Mouse (Mus musculus) midbrain, embryonic 12.5 days (tissue): ENCODE measurements around the gene Tmem81. TPM values are rescaled to one million over a fixed set of nuclear protein-coding genes. Genes with fewer than 3 reads are reported as not detected.
"Not testable (repeated sequence)": the region's sequence is repeated elsewhere in the genome, so short reads cannot be mapped to it uniquely, and the experiment has no call there.

Experiments
- ATAC-seq: fragments of 200-750 bp; cut with Nextera tagmentation; 2 replicates; pipeline ENCODE4 v1.8.0; 2017; ENCODE audit warnings: low read depth, moderate TSS enrichment, moderate library complexity; ENCODE audit not compliant: low FRiP score
- H3K27ac ChIP-seq: fragments of 300-500 bp; sonication (generic); replicated peaks from 2 replicates; pipeline ENCODE4 v1.5.1; 2016; ENCODE audit warnings: mild to moderate bottlenecking
- H3K27me3 ChIP-seq: fragments of 300-500 bp; sonication (generic); 2 replicates; pipeline ENCODE4 v1.6.1; 2016; ENCODE audit warnings: mild to moderate bottlenecking
- H3K36me3 ChIP-seq: fragments of 300-500 bp; sonication (generic); 2 replicates; pipeline ENCODE4 v1.6.1; 2016
- H3K4me1 ChIP-seq: fragments of 300-500 bp; sonication (generic); 2 replicates; pipeline ENCODE4 v1.6.1; 2016
- H3K4me2 ChIP-seq: fragments of 300-500 bp; sonication (generic); replicated peaks from 2 replicates; pipeline ENCODE4 v1.6.1; 2016; ENCODE audit warnings: mild to moderate bottlenecking, moderate library complexity
- H3K4me3 ChIP-seq: fragments of 300-500 bp; sonication (generic); 2 replicates; pipeline ENCODE4 v1.5.1; 2016; ENCODE audit warnings: mild to moderate bottlenecking
- H3K9ac ChIP-seq: fragments of 300-500 bp; sonication (generic); replicated peaks from 2 replicates; pipeline ENCODE4 v1.6.1; 2016; ENCODE audit warnings: mild to moderate bottlenecking, moderate library complexity
- H3K9me3 ChIP-seq: fragments of 300-500 bp; sonication (generic); 2 replicates; pipeline ENCODE4 v1.6.1; 2016; ENCODE audit warnings: mild to moderate bottlenecking
- WGBS: fragments of 180-500 bp; shearing (Covaris S2); methylation state at CpG from one replicate; pipeline ENCODE4 v1.1.7; 2016; 5-methylcytosine and 5-hydroxymethylcytosine counted together
- polyA plus RNA-seq: library from polyadenylated mRNA; unstranded; fragments of >200 nt; fragmentation: Nextera tagmentation; extraction: Ambion mirVana; gene quantifications from 2 replicates; pipeline ENCODE4 v1.2.1, GENCODE M21; 2016

Tmem81 gene
- polyA plus RNA-seq, result 1.4 and 1.7 TPM in 2 replicates

DNA sequence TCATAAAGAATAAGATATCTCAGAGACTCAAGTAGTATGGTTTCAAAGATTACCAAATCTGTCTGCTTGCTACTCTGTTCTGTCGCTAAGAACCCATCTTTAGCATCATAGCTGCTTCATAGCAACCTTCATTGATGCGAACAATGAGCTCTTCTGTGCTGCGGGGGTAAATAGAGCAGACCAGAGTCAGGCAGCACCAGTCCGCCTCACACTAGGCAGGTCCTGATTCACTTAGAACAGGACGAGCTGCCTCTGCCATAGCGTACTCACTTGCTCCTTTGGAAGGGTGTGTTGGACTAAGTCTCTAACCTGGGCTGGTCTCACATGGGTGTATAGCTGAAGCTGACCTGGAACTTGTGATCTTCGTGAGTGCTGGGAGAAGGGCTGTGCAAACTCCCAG is at the start of gene Tmem81:
Tmem81 (plus strand) TSS at position 173 of the 400 bp plus-strand sequence.
- Histone ChIP-seq H3K9ac (no peak within 1 kb of the TSS), H3K36me3 (peaks cover 63% of the 10 kb centered on the region)

DNA sequence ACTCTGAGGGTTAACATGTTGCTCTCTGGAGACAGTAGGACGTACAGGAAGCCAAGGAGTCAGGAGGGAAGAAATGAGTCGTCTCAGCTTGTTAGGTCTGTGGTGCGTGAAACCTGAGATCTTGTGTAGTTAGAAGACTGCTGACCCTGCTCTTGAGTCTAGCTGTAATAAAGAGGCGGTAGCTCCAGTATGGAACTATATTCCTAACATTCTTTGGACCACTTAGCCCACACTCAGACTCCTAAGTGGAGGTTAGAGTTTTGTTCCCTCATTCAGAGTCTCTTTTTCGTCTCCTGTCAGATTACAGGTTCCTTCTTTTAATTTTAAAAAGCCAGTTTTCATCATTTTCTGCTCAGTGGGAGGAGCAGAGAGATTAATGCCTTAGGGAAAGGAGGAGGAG is 41.4 kb upstream of the Tmem81 start:
- H3K4me2 ChIP-seq, result no peak overlapping the region
- H3K4me1 ChIP-seq, result no peaks in the 10 kb centered on the region
- H3K27me3 ChIP-seq, result no peaks in the 10 kb centered on the region
- 87% methylated on average over 5 of the region's 5 CpGs for WGBS
- H3K4me3 ChIP-seq, result no peak overlapping the region
- no peak overlapping the region for H3K9ac ChIP-seq
- H3K9me3 ChIP-seq, result no peaks in the 10 kb centered on the region
- no peak overlapping the region for H3K27ac ChIP-seq
- no peak for ATAC-seq
- peaks cover 48% of the 10 kb centered on the region for H3K36me3 ChIP-seq

More for the DNA sequence above, at the start of gene Tmem81:
- no peak within 1 kb of the TSS for H3K27ac ChIP-seq
- WGBS, result 89% methylated on average over 7 of the region's 7 CpGs
- H3K9me3 ChIP-seq, result no peaks in the 10 kb centered on the region
- ATAC-seq, result no peak
- no peaks in the 10 kb centered on the region for H3K27me3 ChIP-seq
- no peak within 1 kb of the TSS for H3K4me2 ChIP-seq
- H3K4me3 ChIP-seq, result no peak within 1 kb of the TSS
- H3K4me1 ChIP-seq, result no peaks in the 10 kb centered on the region

DNA sequence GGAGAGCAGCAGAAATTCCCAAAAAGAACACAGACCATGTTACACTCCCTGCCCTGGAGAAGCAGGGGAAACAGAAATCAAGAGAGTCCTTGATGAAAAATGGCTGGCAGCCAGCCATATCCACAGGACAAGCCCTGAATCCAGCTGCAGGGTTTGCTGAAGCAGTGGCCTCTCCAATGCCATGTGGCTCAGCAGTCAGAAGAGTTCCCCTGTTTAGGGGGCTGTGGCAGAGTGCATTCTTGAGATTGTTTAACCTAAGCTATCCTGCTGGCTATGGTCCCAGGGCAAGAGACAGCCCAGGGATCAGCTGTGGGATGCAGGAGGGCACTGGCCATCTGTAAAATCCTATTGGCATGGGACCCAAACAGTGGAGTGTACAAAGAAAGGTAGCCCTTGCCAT is 37.1 kb upstream of the Tmem81 start:
- Histone ChIP-seq H3K4me3 (no peak overlapping the region), H3K4me2 (no peak overlapping the region), H3K27me3 (no peaks in the 10 kb centered on the region), H3K36me3 (peaks cover 27% of the 10 kb centered on the region), H3K4me1 (no peaks in the 10 kb centered on the region), H3K9ac (no peak overlapping the region), H3K27ac (no peak overlapping the region), H3K9me3 (no peaks in the 10 kb centered on the region)
- ATAC-seq, result no peak

DNA sequence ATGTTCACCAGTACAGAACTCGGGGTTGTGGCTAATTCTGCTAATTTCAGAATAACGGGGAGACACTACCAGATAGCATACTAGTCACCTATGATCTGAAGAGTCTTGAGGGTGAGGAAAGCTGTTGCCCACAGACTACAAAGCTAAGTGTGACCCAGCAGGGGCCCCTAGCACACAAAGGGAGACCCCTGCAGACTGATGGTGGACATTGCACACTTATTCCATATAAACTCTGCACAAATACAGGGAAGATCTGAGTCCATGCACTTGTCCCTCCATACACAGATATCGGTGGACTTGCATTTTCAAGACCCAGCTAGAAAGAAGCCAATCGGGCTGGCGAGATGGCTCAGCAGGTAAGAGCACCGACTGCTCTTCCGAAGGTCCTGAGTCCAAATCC is 36.5 kb upstream of the Tmem81 start:
- H3K9ac ChIP-seq, result no peak overlapping the region
- no peak overlapping the region for H3K4me2 ChIP-seq
- no peaks in the 10 kb centered on the region for H3K27me3 ChIP-seq
- peaks cover 21% of the 10 kb centered on the region for H3K36me3 ChIP-seq
- H3K4me1 ChIP-seq, result no peaks in the 10 kb centered on the region
- no peak for ATAC-seq
- H3K27ac ChIP-seq, result no peak overlapping the region
- H3K9me3 ChIP-seq, result no peaks in the 10 kb centered on the region
- WGBS, result 96% methylated on average over 7 of the region's 7 CpGs
- no peak overlapping the region for H3K4me3 ChIP-seq

DNA sequence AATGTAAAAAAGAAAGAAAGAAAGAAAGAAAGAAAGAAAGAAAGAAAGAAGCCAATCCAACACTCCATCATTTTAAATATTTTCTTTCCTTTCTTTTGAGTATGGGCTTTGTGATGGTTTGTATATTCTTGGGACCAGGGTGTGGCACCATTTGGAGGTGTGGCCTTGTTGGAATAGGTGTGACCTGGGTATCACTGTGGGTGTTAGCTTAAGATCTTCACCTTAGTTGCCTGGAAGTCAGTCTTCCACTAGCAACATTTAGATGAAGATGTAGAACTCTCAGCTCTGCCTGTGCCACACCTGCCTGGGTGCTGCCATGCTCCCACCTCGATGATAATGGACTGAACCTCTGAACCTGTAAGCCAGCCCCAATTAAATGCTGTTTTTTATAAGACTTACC is 36.0 kb upstream of the Tmem81 start:
- not testable (repeated sequence) for H3K9ac ChIP-seq, H3K4me2 ChIP-seq, H3K4me3 ChIP-seq, H3K9me3 ChIP-seq, H3K27me3 ChIP-seq, H3K4me1 ChIP-seq, ATAC-seq, H3K27ac ChIP-seq
- peaks cover 18% of the 10 kb centered on the region for H3K36me3 ChIP-seq
- whole genome bisulfite sequencing, result 91% methylated on average over 1 of the region's 1 CpGs

DNA sequence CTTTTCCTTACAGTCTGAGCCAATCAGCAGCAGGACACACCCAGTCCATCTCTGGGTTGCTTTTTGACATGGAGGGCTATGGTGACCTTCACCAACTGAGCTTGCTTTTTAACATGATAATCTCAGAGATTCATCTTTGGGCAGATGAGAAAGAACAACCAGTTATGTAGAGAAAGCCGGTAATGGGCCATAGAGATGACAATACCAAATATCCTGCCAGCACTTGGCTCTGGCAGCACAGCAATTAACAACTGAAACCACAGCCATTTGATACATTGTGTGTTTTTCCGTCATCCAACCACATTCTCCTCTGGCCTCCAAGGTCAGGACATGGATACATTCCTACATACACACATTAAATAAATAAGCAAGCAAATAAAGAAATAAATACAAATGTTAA is 35.0 kb upstream of the Tmem81 start:
- no peak for ATAC-seq

DNA sequence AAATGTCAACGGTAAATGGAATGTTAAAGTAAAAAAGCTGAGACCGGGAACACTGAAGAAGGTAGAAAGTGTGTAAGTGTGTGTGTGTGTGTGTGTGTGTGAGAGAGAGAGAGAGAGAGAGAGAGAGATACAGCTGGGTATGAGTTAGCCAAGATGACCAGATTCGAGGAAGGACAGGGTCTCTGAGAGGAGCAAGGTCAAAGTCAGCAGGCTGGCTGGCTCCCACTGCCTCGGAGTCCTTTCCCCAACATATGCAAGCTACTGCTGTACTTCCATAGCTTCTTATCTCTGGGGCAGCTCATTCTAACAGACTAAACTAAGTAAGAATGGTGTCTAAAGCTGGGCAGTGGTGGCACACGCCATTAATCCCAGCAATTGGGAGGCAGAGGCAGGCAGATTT is 34.5 kb upstream of the Tmem81 start:
- peaks cover 9% of the 10 kb centered on the region; the same call in 1 of the 2 replicates for H3K36me3 ChIP-seq
- H3K4me1 ChIP-seq, result peaks cover 6% of the 10 kb centered on the region; the same call in 1 of the 2 replicates
- no peak overlapping the region for H3K9ac ChIP-seq
- H3K4me2 ChIP-seq, result no peak overlapping the region
- no peaks in the 10 kb centered on the region for H3K9me3 ChIP-seq
- ATAC-seq, result no peak
- H3K4me3 ChIP-seq, result no peak overlapping the region
- 87% methylated on average over 5 of the region's 5 CpGs for WGBS
- H3K27me3 ChIP-seq, result no peaks in the 10 kb centered on the region
- H3K27ac ChIP-seq, result no peak overlapping the region

More for the DNA sequence above, 35.0 kb upstream of the Tmem81 start:
- Histone ChIP-seq H3K9ac (no peak overlapping the region), H3K27me3 (no peaks in the 10 kb centered on the region), H3K36me3 (peaks cover 12% of the 10 kb centered on the region; the same call in 1 of the 2 replicates), H3K4me3 (no peak overlapping the region), H3K4me2 (no peak overlapping the region), H3K27ac (no peak overlapping the region), H3K4me1 (peaks cover 6% of the 10 kb centered on the region; the same call in 1 of the 2 replicates), H3K9me3 (no peaks in the 10 kb centered on the region)
- WGBS, result 92% methylated on average over 2 of the region's 2 CpGs

DNA sequence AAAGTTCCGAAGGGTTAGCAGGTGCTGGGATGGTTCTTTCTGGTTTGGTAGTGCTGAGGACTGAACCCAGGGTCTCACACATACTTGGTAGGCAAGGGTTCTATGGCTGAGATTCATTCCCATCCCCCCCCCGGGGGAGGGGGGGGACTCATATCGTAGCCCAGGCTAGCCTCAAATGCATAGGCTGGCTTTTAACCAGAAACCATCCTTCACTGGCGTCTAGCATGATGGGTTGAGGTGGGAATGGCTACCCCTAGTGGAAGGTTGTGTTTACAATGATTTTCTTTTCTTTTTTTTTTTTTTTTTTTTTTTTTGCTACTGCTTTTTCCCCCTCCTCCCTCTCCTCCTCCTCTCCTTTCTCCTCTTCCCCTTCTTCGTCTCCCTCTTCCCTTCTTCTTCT is 33.5 kb upstream of the Tmem81 start:
- no peaks in the 10 kb centered on the region for H3K27me3 ChIP-seq
- no peak overlapping the region for H3K4me3 ChIP-seq
- no peaks in the 10 kb centered on the region for H3K9me3 ChIP-seq
- no peak for ATAC-seq
- 65% methylated on average over 5 of the region's 5 CpGs for WGBS
- H3K4me1 ChIP-seq, result peaks cover 6% of the 10 kb centered on the region; the same call in 1 of the 2 replicates
- H3K4me2 ChIP-seq, result no peak overlapping the region
- no peak overlapping the region for H3K27ac ChIP-seq
- no peak overlapping the region for H3K9ac ChIP-seq
- no peaks in the 10 kb centered on the region for H3K36me3 ChIP-seq

DNA sequence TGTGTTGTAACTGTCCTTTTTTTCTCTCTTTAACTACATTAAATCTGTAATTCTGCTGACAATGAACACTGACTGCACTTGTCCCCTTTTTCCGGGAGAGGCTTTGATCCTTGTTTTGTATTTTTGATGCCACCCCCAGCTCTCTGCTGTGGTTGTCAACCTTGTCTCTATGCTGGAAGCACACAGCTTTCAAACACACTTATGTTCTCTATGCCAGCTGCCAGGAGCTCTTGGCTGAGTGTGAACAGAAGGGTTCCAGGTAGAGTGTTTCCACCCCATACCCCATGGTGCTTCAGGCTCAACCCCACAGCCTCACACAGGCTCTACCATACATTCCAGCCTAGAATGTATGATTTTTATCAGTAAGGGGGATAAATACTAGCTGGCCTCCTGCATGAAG is 31.5 kb upstream of the Tmem81 start:
- H3K4me2 ChIP-seq, result no peak overlapping the region
- H3K27me3 ChIP-seq, result no peaks in the 10 kb centered on the region
- H3K4me1 ChIP-seq, result peaks cover 18% of the 10 kb centered on the region
- no peak overlapping the region for H3K9ac ChIP-seq
- no peak for ATAC-seq
- no peaks in the 10 kb centered on the region for H3K36me3 ChIP-seq
- no peaks in the 10 kb centered on the region for H3K9me3 ChIP-seq
- 76% methylated on average over 1 of the region's 1 CpGs for WGBS
- no peak overlapping the region for H3K4me3 ChIP-seq
- H3K27ac ChIP-seq, result no peak overlapping the region

DNA sequence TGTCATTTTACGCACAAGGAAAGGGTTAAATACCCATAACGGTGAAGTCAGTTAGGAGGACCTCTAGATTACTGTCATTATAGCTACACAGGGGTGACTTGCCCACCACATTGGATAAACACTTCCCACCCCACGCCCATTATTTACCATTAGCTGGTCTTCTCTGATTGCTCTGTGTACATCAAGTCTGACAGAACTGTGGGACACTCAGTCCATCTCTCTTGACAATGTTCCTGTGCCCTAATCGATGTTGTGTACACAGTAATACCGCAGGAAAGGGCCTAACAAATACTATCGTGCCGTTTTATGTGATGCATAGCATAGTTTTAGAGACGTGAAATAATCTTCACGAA is 29.5 kb upstream of the Tmem81 start:
- Histone ChIP-seq H3K27me3 (no peaks in the 10 kb centered on the region), H3K9ac (peak overlapping the region; percentile 88), H3K4me2 (peak overlapping the region; percentile 82), H3K27ac (peak overlapping the region; percentile 30; the same call in 1 of the 2 replicates), H3K9me3 (no peaks in the 10 kb centered on the region), H3K4me1 (peaks cover 18% of the 10 kb centered on the region), H3K36me3 (no peaks in the 10 kb centered on the region), H3K4me3 (peak overlapping the region; percentile 93)
- WGBS, result 6% methylated on average over 9 of the region's 9 CpGs
- no peak for ATAC-seq

DNA sequence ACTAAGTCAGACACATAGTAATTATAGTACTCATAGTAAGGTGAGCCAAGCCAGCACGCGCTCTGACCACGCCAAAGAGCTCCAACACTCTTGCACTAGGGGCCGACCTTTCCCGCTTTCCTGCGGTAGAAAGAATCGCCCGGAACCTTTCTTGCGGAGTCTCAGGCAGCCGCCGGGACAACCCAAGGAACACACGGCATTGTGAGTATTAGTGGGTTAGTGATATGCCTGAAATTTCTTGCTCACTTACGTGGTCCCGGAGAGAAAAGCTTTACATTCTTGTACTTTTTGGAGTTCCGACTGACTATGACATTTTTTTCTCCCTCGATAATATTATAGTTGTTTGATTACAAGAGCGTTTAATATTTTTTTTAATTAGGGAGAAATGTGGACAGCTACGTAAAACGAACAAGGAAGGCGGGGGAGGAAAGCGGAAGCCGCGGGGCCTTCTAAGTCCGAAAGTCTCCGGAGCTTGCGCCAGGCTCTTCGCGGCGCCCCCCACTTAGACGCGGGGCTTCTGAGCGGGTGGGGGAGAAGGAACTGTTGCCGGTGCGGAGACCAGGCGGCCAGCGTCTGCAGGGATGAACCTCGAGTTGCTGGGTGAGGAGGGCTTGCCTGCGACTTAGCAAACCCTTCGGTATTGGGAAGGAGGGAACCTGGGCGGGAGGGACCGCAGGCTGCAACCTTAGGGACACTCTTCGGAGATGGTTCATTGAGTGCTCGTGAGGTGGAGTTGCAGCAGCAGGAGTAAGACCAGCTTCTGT is 28.9 kb upstream of the Tmem81 start, which contains the start of gene Rbbp5:
Rbbp5 (plus strand) TSS at position 438 of the 764 bp plus-strand sequence.
- H3K4me1 ChIP-seq, result peaks cover 18% of the 10 kb centered on the region
- peak within 1 kb of the TSS; percentile 88 for H3K9ac ChIP-seq
- under 1% methylated on average over 43 of the region's 43 CpGs for WGBS
- peak within 1 kb of the TSS; percentile 93 for H3K4me3 ChIP-seq
- H3K4me2 ChIP-seq, result peak within 1 kb of the TSS; percentile 82
- no peaks in the 10 kb centered on the region for H3K27me3 ChIP-seq
- no peaks in the 10 kb centered on the region for H3K36me3 ChIP-seq
- no peaks in the 10 kb centered on the region for H3K9me3 ChIP-seq
- peak; percentile 85 for ATAC-seq
- peak within 1 kb of the TSS; percentile 74 for H3K27ac ChIP-seq

DNA sequence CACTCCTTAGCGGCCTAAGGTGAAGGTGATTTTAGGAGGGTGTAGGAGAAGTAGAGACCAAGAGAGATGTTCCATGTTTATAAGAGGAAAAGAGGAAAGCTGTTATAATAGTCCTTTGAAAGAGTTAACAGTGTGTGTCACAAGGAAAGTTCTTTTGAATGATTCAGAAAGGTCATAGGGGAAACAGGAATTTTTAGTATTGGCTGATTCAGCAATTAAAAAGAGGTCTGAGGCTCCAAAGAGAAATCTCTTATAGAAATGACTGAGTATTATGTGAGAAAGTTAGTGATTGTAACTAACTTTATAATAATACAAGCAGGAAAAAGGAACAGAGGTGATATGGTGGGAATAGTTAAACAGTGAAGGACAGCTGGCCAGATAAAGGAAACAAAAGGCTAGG is 26.6 kb upstream of the Tmem81 start:
- Histone ChIP-seq H3K4me3 (no peak overlapping the region), H3K4me2 (no peak overlapping the region), H3K4me1 (peaks cover 18% of the 10 kb centered on the region), H3K9ac (no peak overlapping the region), H3K9me3 (no peaks in the 10 kb centered on the region), H3K27me3 (no peaks in the 10 kb centered on the region), H3K36me3 (no peaks in the 10 kb centered on the region), H3K27ac (no peak overlapping the region)
- ATAC-seq, result no peak
- 89% methylated on average over 1 of the region's 1 CpGs for WGBS
